Mouse (Mus musculus): ENCODE measurements around the gene Spata17.

DNA sequence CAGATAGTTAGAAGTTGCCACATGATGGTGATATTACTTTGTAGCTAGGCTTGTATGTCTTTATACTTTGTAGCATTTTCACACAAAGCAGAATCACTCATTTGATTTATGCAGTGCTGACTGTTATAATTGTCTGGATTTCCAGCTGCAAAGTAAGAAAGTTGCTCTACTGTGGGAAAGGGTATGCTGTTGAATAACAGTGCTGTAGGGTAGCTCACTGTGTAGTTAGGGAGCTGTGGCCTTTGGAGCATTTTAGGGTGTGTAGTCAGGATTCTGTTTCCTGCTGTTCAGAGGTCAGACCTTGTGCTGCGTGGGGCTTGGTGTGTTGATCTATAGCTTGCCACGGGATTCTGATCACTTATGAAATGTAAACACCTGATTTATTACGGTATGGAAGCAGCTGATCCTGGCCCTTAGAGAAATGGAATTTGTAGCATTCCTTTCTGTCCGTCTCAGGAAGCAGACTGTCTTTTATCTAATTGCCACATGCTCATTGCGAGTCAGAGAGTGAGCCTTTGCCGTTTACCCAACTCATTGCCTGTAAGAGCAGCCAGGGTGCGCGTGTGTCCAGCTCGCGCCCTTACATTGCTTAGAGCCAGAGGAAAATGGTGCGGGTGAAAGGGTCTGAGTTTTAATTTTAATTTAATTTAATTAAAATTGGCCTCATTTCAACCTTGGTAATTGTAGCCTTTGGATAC is 11.2 kb upstream of the Spata17 start:
- no peak for TF ChIP-seq GATA1 (IDR thresholded peaks at IDR 0.05; ENCODE audit: borderline replicate concordance, low read length)
- no peak for TF ChIP-seq FLI1 (IDR thresholded peaks at IDR 0.05; ENCODE audit: low read length)

All from megakaryocyte, embryonic 14.5 days (primary cell).